16 mouse cellular contexts compared by ENCODE assay signal in the genomic region with DNA sequence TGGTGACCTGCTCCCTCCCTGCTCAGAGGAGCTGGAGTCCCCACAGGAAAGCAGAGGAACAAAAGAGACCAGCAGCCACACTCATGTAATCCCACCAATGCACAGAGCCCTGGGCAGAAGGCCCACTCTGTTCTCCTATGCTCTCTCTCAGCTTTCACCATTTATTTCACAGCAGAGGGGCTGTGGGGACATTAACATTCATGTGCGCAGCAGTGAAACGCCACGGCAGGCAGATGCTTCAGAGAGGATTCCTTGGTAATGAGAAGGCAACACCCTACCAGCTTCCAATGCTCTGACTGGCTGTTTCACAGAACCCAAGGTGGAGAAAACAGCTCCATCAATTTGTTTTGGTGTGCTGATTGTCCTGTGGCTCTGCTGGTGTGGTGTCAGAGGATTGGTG. TPM values are rescaled to one million over a fixed set of nuclear protein-coding genes. Genes with fewer than 3 reads are reported as not detected.
DNase-seq lines count a peak whose midpoint lies in the region; ATAC-seq and TF ChIP-seq lines count a peak whose summit lies in the region.
"Had no signal": no experiment of that assay in that cellular context is flagged by ENCODE, and none has a peak within 500 bp of the region (broad histone marks: within the 10 kb centered on the region; RNA-seq: fewer than 3 reads in every experiment).

No protein-coding gene starts in this region.

- peak overlapping the region; percentile 66 for H3K27ac ChIP-seq in midbrain, embryonic 10.5 days (replicated peaks)
- H3K27ac ChIP-seq in midbrain, postnatal 0 days (ENCODE audit: low read depth, low read length) = no peak overlapping the region
- peak overlapping the region; percentile 47; the same call in 1 of the 2 replicates for H3K27ac ChIP-seq in forebrain, embryonic 15.5 days (replicated peaks)
- H3K27ac ChIP-seq in midbrain, embryonic 11.5 days (ENCODE audit: low read depth, low read length) = no peak overlapping the region
- H3K27ac ChIP-seq in liver, postnatal 0 days (ENCODE audit: low read depth) = no peak overlapping the region

- no peak overlapping the region for H3K4me2 ChIP-seq in midbrain, postnatal 0 days (ENCODE audit: low read depth, low read length, poor library complexity, severe bottlenecking)
- no peak overlapping the region for H3K4me2 ChIP-seq in forebrain, embryonic 15.5 days (replicated peaks)
- no peak overlapping the region for H3K4me2 ChIP-seq in midbrain, embryonic 11.5 days
- no peak overlapping the region for H3K4me2 ChIP-seq in liver, postnatal 0 days (ENCODE audit: low read depth, low read length)

- no peak for TF ChIP-seq EP300 in liver, postnatal 0 days (IDR thresholded peaks at IDR 0.05; ENCODE audit: low read depth)

- no peaks in the 10 kb centered on the region for H3K36me3 ChIP-seq in midbrain, embryonic 10.5 days
- H3K36me3 ChIP-seq in midbrain, postnatal 0 days (ENCODE audit: insufficient read depth, low read length) = no peaks in the 10 kb centered on the region
- H3K36me3 ChIP-seq in forebrain, embryonic 15.5 days = no peaks in the 10 kb centered on the region
- no peaks in the 10 kb centered on the region for H3K36me3 ChIP-seq in midbrain, embryonic 11.5 days (ENCODE audit: control insufficient read depth, insufficient read depth, low read length)
- H3K36me3 ChIP-seq in liver, postnatal 0 days (replicated peaks; ENCODE audit: insufficient read depth, low read length) = no peaks in the 10 kb centered on the region

- no peak for DNase-seq in midbrain, embryonic 10.5 days (ENCODE audit: low spot score)
- no peak for DNase-seq in midbrain, postnatal 0 days (ENCODE audit: low spot score)
- DNase-seq in midbrain, embryonic 11.5 days (ENCODE audit: low spot score, missing footprints) = peak; percentile 86
- no peak for DNase-seq in layer of hippocampus, postnatal 10 days (ENCODE audit: low spot score in 2 of 2)
- no peak for DNase-seq in cerebellum, adult 9-11 months
- no peak for DNase-seq in liver, postnatal 0 days
- DNase-seq: adrenal gland, postnatal 36 days; cerebellum, adult 8-10 months; heart, adult 11 months; kidney, adult 8-10 months; left cerebral cortex, postnatal 4 days; lung, adult 2 months; lung, postnatal 36 days had no signal

- peaks cover 71% of the 10 kb centered on the region for H3K4me1 ChIP-seq in midbrain, embryonic 10.5 days
- H3K4me1 ChIP-seq in midbrain, postnatal 0 days (ENCODE audit: insufficient read depth, low read length) = peaks cover 6% of the 10 kb centered on the region; the same call in 1 of the 2 replicates
- H3K4me1 ChIP-seq in forebrain, embryonic 15.5 days = peaks cover 35% of the 10 kb centered on the region
- peaks cover 36% of the 10 kb centered on the region for H3K4me1 ChIP-seq in midbrain, embryonic 11.5 days (ENCODE audit: control insufficient read depth, insufficient read depth, low read length)
- H3K4me1 ChIP-seq in liver, postnatal 0 days (ENCODE audit: insufficient read depth) = no peaks in the 10 kb centered on the region

- no peak for ATAC-seq in midbrain, postnatal 0 days (ENCODE audit: low FRiP score)
- no peak for ATAC-seq in forebrain, embryonic 15.5 days (replicated peaks)
- ATAC-seq in midbrain, embryonic 11.5 days (ENCODE audit: low FRiP score) = no peak
- ATAC-seq in liver, postnatal 0 days = no peak

- WGBS in midbrain, embryonic 10.5 days = 40% methylated on average over 3 of the region's 3 CpGs
- WGBS in midbrain, postnatal 0 days = 9% methylated on average over 3 of the region's 3 CpGs
- 30% methylated on average over 3 of the region's 3 CpGs for WGBS in forebrain, embryonic 15.5 days
- WGBS in midbrain, embryonic 11.5 days = 25% methylated on average over 3 of the region's 3 CpGs
- 77% methylated on average over 3 of the region's 3 CpGs for WGBS in liver, postnatal 0 days (ENCODE audit: insufficient replicate concordance)

- peaks cover 88% of the 10 kb centered on the region for H3K27me3 ChIP-seq in midbrain, embryonic 10.5 days (ENCODE audit: low read depth, poor library complexity, severe bottlenecking)
- no peaks in the 10 kb centered on the region for H3K27me3 ChIP-seq in midbrain, postnatal 0 days (ENCODE audit: insufficient read depth, low read length)
- H3K27me3 ChIP-seq in forebrain, embryonic 15.5 days = no peaks in the 10 kb centered on the region
- H3K27me3 ChIP-seq in midbrain, embryonic 11.5 days (ENCODE audit: control insufficient read depth, insufficient read depth, low read length) = peaks cover 26% of the 10 kb centered on the region
- H3K27me3 ChIP-seq in liver, postnatal 0 days (ENCODE audit: insufficient read depth, low read length) = peaks cover 17% of the 10 kb centered on the region; the same call in 1 of the 2 replicates

- H3K4me3 ChIP-seq in midbrain, embryonic 10.5 days = no peak overlapping the region
- no peak overlapping the region for H3K4me3 ChIP-seq in midbrain, postnatal 0 days (ENCODE audit: low read depth, low read length)
- no peak overlapping the region for H3K4me3 ChIP-seq in forebrain, embryonic 15.5 days
- H3K4me3 ChIP-seq in midbrain, embryonic 11.5 days (ENCODE audit: low read depth, low read length) = no peak overlapping the region
- no peak overlapping the region for H3K4me3 ChIP-seq in liver, postnatal 0 days (ENCODE audit: low read depth, low read length)

- TF ChIP-seq CTCF in midbrain, postnatal 0 days (IDR thresholded peaks at IDR 0.05) = no peak
- no peak for TF ChIP-seq CTCF in liver, postnatal 0 days (IDR thresholded peaks at IDR 0.05; ENCODE audit: low read depth)

- no peaks in the 10 kb centered on the region for H3K9me3 ChIP-seq in midbrain, embryonic 10.5 days (replicated peaks)
- H3K9me3 ChIP-seq in midbrain, postnatal 0 days (ENCODE audit: low read length) = no peaks in the 10 kb centered on the region
- H3K9me3 ChIP-seq in forebrain, embryonic 15.5 days = no peaks in the 10 kb centered on the region
- H3K9me3 ChIP-seq in midbrain, embryonic 11.5 days (ENCODE audit: control insufficient read depth, low read length) = no peaks in the 10 kb centered on the region
- no peaks in the 10 kb centered on the region for H3K9me3 ChIP-seq in liver, postnatal 0 days (ENCODE audit: low read length)

- H3K9ac ChIP-seq in midbrain, postnatal 0 days (replicated peaks; ENCODE audit: low read length, poor library complexity, severe bottlenecking) = no peak overlapping the region; the same call in 1 of the 2 replicates
- H3K9ac ChIP-seq in forebrain, embryonic 15.5 days (replicated peaks) = no peak overlapping the region
- peak overlapping the region; percentile 9; the same call in 1 of the 2 replicates for H3K9ac ChIP-seq in midbrain, embryonic 11.5 days (ENCODE audit: low read length)
- no peak overlapping the region for H3K9ac ChIP-seq in liver, postnatal 0 days (replicated peaks)

RNA-seq across cellular contexts. Expression of a gene that starts 14.5 kb away (rescaled TPM):
- polyA plus RNA-seq in midbrain, embryonic 10.5 days (2016; fragmentation: Nextera tagmentation; extraction: Ambion mirVana) = 0.10 and 0.24 TPM in 2 replicates
- 12.6 and 15.2 TPM in 2 replicates for total RNA-seq in midbrain, postnatal 0 days (2014; rRNA removed)
- polyA plus RNA-seq in midbrain, postnatal 0 days (2015; fragmentation: Nextera tagmentation; extraction: Ambion mirVana) = 4.1 and 4.7 TPM in 2 replicates
- polyA plus RNA-seq in forebrain, embryonic 15.5 days (2015; fragmentation: Nextera tagmentation; extraction: Ambion mirVana) = 6.6 and 8.0 TPM in 2 replicates
- polyA plus RNA-seq in midbrain, embryonic 11.5 days (2014; fragmentation: Nextera tagmentation; extraction: Ambion mirVana) = 0.04 and 0.14 TPM in 2 replicates
- total RNA-seq in layer of hippocampus, postnatal 10 days (2021) = 10 to 100 TPM; 16.2 to 16.9 TPM
- not detected in 2 replicates for polyA plus RNA-seq in liver, postnatal 0 days (2015; fragmentation: Nextera tagmentation; extraction: Ambion mirVana)
- total RNA-seq: adrenal gland, postnatal 36 days; gastrocnemius, adult 18-20 months; liver, adult 2 months had no signal
- polyA plus RNA-seq: liver, adult 2 months; lung, adult 2 months had no signal

RNA-seq across cellular contexts. Expression of a gene that starts 29.3 kb away (rescaled TPM):
- 5.3 and 6.7 TPM in 2 replicates for polyA plus RNA-seq in midbrain, embryonic 10.5 days (2016; fragmentation: Nextera tagmentation; extraction: Ambion mirVana)
- 1.5 and 5.1 TPM in 2 replicates for total RNA-seq in midbrain, postnatal 0 days (2014; rRNA removed)
- 2.5 and 2.8 TPM in 2 replicates for polyA plus RNA-seq in midbrain, postnatal 0 days (2015; fragmentation: Nextera tagmentation; extraction: Ambion mirVana)
- 1.2 and 1.4 TPM in 2 replicates for polyA plus RNA-seq in forebrain, embryonic 15.5 days (2015; fragmentation: Nextera tagmentation; extraction: Ambion mirVana)
- 4.9 and 5.5 TPM in 2 replicates for polyA plus RNA-seq in midbrain, embryonic 11.5 days (2014; fragmentation: Nextera tagmentation; extraction: Ambion mirVana)
- 1 to 10 TPM; 1.5 to 2.6 TPM for total RNA-seq in layer of hippocampus, postnatal 10 days (2021)
- polyA plus RNA-seq in liver, postnatal 0 days (2015; fragmentation: Nextera tagmentation; extraction: Ambion mirVana) = 0.86 and 0.91 TPM in 2 replicates
- total RNA-seq: gastrocnemius, adult 18-20 months had no signal

Comparison
In these comparisons a context has a peak if more than half of its experiments do, and no peak if none do; other contexts are left out.
1. H3K27ac ChIP-seq: peak in midbrain, embryonic 10.5 days (single experiment) and forebrain, embryonic 15.5 days (single experiment); none in midbrain, postnatal 0 days (single experiment), midbrain, embryonic 11.5 days (single experiment) and liver, postnatal 0 days (single experiment).